Mouse (Mus musculus) olfactory bulb, adult 2 months (tissue): ENCODE data around the gene Gm2431.

Experiments
- CTCF ChIP-seq: fragments of 200-500 bp; IDR thresholded peaks from 2 replicates; pipeline ENCODE4 v1.5.1; 2012; ENCODE audit warnings: low read depth, mild to moderate bottlenecking, low read length, moderate library complexity; ENCODE audit not compliant: insufficient read depth
- POLR2A ChIP-seq: fragments of 200-500 bp; IDR thresholded peaks from 2 replicates; pipeline ENCODE4 v1.6.1; 2012; ENCODE audit warnings: mild to moderate bottlenecking, low read depth, low read length, moderate library complexity; ENCODE audit not compliant: insufficient read depth

GRCm38 (mm10) chr7:142255517-142255916 lies 2.6 kb downstream of the Gm2431 start:
- TF ChIP-seq CTCF: peak; percentile 34; the same call in 1 of the 2 replicates
- no peak for TF ChIP-seq POLR2A
